Mouse (Mus musculus) liver, adult 2 months (tissue): ENCODE measurements at regions not wholly inside any gene's neighbourhood (a gene's known extent, or its start where the extent isn't known, plus 50 kb on each side); places are given as distances from the start of the nearest gene placed in this dataset.

Experiments used
- CTCF ChIP-seq: fragments of 200-500 bp; IDR thresholded peaks from 2 replicates; pipeline ENCODE4 v1.5.1; 2011; ENCODE audit warnings: low read depth, low read length, control low read depth
- POLR2A ChIP-seq: fragments of 200-500 bp; IDR thresholded peaks from 2 replicates; pipeline ENCODE4 v1.6.1; 2011; ENCODE audit warnings: low read length, control low read depth; ENCODE audit not compliant: insufficient read depth; ENCODE audit errors: extremely low read depth

- TF ChIP-seq POLR2A (no peak), CTCF (no peak)
These were observed 118.4 kb upstream of the Gsc start for GRCm38 (mm10) chr12:104591571-104591970.
